Mouse (Mus musculus): ENCODE results near the gene Uhrf1bp1l.

The Uhrf1bp1l gene

DNA sequence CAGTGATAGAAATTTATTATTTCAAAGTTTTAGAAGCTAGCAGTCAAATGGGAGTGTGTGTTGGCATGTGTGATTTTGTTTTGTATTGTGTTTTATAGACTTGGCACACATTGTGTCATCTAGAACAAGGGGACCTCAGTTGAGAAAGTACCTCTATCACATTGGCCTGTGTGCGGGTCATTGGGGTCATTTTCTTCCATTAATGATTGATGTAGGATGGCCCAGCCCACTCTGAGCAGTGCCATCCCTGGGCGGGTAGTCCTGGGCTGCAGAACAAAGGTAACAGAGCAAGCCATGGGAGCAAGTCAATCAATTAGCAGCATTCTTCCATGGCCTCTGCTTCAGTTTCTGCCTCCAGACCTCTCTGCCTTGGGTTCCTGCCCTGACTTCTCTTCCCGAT, 94.0 kb downstream of the Uhrf1bp1l start:
- DNase-seq (ENCODE audit: low read depth, low spot score) = no peak

GRCm38 (mm10) chr10:89850951-89851350, 106.2 kb downstream of the Uhrf1bp1l start:
- DNase-seq (ENCODE audit: low read depth, low spot score) = no peak

GRCm38 (mm10) chr10:89855251-89855875, 110.6 kb downstream of the Uhrf1bp1l start:
- no peak for DNase-seq (ENCODE audit: low read depth, low spot score)

- no peak for DNase-seq (ENCODE audit: low read depth, low spot score)
These were observed 111.5 kb downstream of the Uhrf1bp1l start for GRCm38 (mm10) chr10:89856286-89856685.

- DNase-seq (ENCODE audit: low read depth, low spot score) = no peak
These were observed 123.4 kb downstream of the Uhrf1bp1l start for GRCm38 (mm10) chr10:89868211-89868610.

DNA sequence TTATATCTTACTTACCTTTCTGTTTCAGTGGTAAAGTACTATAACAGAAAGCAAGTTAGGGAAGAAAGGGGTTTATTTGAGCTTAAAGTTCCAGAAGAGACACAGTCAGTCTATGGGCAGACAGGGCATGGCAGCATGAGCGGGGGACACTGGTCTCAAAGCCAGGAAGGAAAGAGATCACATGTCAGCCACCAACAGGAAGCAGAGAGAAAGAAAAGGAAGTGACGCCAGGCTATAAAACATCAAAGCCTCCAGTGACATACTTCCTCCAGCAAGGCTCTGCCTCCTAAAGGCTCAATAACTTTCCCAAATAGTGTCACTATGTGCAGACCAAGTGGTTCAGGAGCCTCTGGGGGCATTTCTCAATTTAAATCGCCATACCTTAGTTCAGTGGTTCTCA, 124.0 kb downstream of the Uhrf1bp1l start:
- DNase-seq (ENCODE audit: low read depth, low spot score) = no peak

Data from retina, adult 2 months (tissue).